Mouse (Mus musculus) CH12.LX (cell line): ENCODE data around the gene Cacnb3. TPM values are rescaled to one million over a fixed set of nuclear protein-coding genes. Genes with fewer than 3 reads are reported as not detected.

Source experiments
- DNase-seq: peaks from one replicate; pipeline ENCODE4 v3.0.0-alpha.2; 2013; ENCODE audit errors: extremely low read depth
- H3K27ac ChIP-seq: 2 replicates; pipeline ENCODE4 v1.5.1; 2012; ENCODE audit warnings: low read depth, mild to moderate bottlenecking, control low read depth, moderate library complexity; ENCODE audit not compliant: insufficient read depth
- H3K27me3 ChIP-seq: replicated peaks from 2 replicates; pipeline ENCODE3; 2012; ENCODE audit warnings: inconsistent platforms
- H3K36me3 ChIP-seq, 2 experiments: replicated peaks in 1 of 2; 2 replicates each; pipeline versions ENCODE3 to v1.6.1; 2012; ENCODE audit warnings: inconsistent platforms in 1 of 2, low read length in 1 of 2, mild to moderate bottlenecking in 1 of 2, mixed read lengths in 1 of 2, moderate library complexity in 1 of 2; ENCODE audit not compliant: control insufficient read depth in 1 of 2, insufficient read depth in 1 of 2
- H3K4me1 ChIP-seq, 2 experiments: 2 replicates each; pipeline ENCODE4 v1.6.1; 2012; ENCODE audit warnings: inconsistent platforms in 1 of 2, moderate library complexity in 1 of 2; ENCODE audit not compliant: insufficient read depth in 2 of 2, control insufficient read depth in 1 of 2
- H3K4me2 ChIP-seq: 2 replicates; pipeline ENCODE4 v1.6.1; 2012; ENCODE audit warnings: low read depth, mild to moderate bottlenecking, control low read depth; ENCODE audit not compliant: poor library complexity, insufficient read depth, severe bottlenecking
- H3K4me3 ChIP-seq, 3 experiments: fragments of 150-350 bp in 1 of 3; sonication (generic) in 1 of 3; replicated peaks in 1 of 3; 2 replicates each; pipeline versions ENCODE3 to v1.5.1; 2011 to 2012; ENCODE audit warnings: low read depth in 2 of 3, low read length in 2 of 3, mild to moderate bottlenecking in 2 of 3, moderate library complexity in 2 of 3, control low read depth in 1 of 3, improper control_type of control experiment in 1 of 3, inconsistent platforms in 1 of 3, mixed read lengths in 1 of 3; ENCODE audit not compliant: poor library complexity in 1 of 3
- H3K79me2 ChIP-seq: replicated peaks from 2 replicates; pipeline ENCODE4 v1.6.1; 2012; ENCODE audit warnings: mild to moderate bottlenecking, moderate library complexity; ENCODE audit not compliant: control insufficient read depth, poor library complexity, insufficient read depth, severe bottlenecking; ENCODE audit errors: extremely low read depth
- H3K9ac ChIP-seq: 2 replicates; pipeline ENCODE4 v1.6.1; 2012; ENCODE audit warnings: low read depth, mild to moderate bottlenecking, control low read depth, moderate library complexity; ENCODE audit not compliant: insufficient read depth
- H3K9me3 ChIP-seq: replicated peaks from 2 replicates; pipeline ENCODE3; 2012; ENCODE audit warnings: low read length, inconsistent platforms, mixed read lengths
- BHLHE40 ChIP-seq: IDR thresholded peaks from 2 replicates; pipeline ENCODE4 v1.6.1; 2011; ENCODE audit warnings: mild to moderate bottlenecking, low read depth, low read length, improper control_type of control experiment
- CTCF ChIP-seq, 2 experiments: IDR thresholded peaks in 1 of 2; conservative IDR thresholded peaks in 1 of 2; 2 replicates each; pipeline ENCODE4 v1.5.1; 2011 to 2012; ENCODE audit warnings: low read depth in 2 of 2, low read length in 2 of 2, improper control_type of control experiment in 1 of 2, inconsistent platforms in 1 of 2, mild to moderate bottlenecking in 1 of 2, moderate library complexity in 1 of 2
- EP300 ChIP-seq: IDR thresholded peaks from 2 replicates; pipeline ENCODE4 v1.6.1; 2011; ENCODE audit warnings: low read length, improper control_type of control experiment
- ETS1 ChIP-seq: conservative IDR thresholded peaks from 2 replicates; pipeline ENCODE4 v1.6.1; 2012; ENCODE audit warnings: low read depth, mild to moderate bottlenecking, inconsistent platforms, low read length, improper control_type of control experiment, moderate library complexity
- GABPA ChIP-seq: IDR thresholded peaks from 2 replicates; pipeline ENCODE4 v1.6.1; 2012; ENCODE audit warnings: low read depth, low read length, improper control_type of control experiment, inconsistent platforms; ENCODE audit not compliant: insufficient replicate concordance
- IRF4 ChIP-seq: IDR thresholded peaks from 2 replicates; pipeline ENCODE4 v1.6.1; 2014; ENCODE audit warnings: low read depth, mild to moderate bottlenecking, inconsistent platforms, low read length, improper control_type of control experiment
- MAFK ChIP-seq: IDR thresholded peaks from 2 replicates; pipeline ENCODE4 v1.6.1; 2011; ENCODE audit warnings: low read length, improper control_type of control experiment; ENCODE audit not compliant: insufficient replicate concordance
- MAX ChIP-seq: IDR thresholded peaks from 2 replicates; pipeline ENCODE4 v1.6.1; 2011; ENCODE audit warnings: low read length, improper control_type of control experiment
- MYC ChIP-seq: IDR thresholded peaks from 2 replicates; pipeline ENCODE4 v1.6.1; 2011; ENCODE audit warnings: low read depth, mild to moderate bottlenecking, improper control_type of control experiment, low read length
- NELFE ChIP-seq: IDR thresholded peaks from 2 replicates; pipeline ENCODE4 v1.6.1; 2011; ENCODE audit warnings: low read depth, low read length, improper control_type of control experiment
- RAD21 ChIP-seq: IDR thresholded peaks from 2 replicates; pipeline ENCODE4 v1.6.1; 2011; ENCODE audit warnings: low read depth, mild to moderate bottlenecking, low read length, improper control_type of control experiment, moderate library complexity
- SMC3 ChIP-seq: IDR thresholded peaks from 2 replicates; pipeline ENCODE4 v1.6.1; 2011; ENCODE audit warnings: low read depth, low read length, improper control_type of control experiment
- USF1 ChIP-seq: IDR thresholded peaks from 2 replicates; pipeline ENCODE4 v1.6.1; 2014; ENCODE audit warnings: low read depth, mild to moderate bottlenecking, inconsistent platforms, low read length, improper control_type of control experiment
- ZKSCAN1 ChIP-seq: IDR thresholded peaks from 2 replicates; pipeline ENCODE4 v1.6.1; 2012; ENCODE audit warnings: low read depth, inconsistent platforms, low read length, improper control_type of control experiment, borderline replicate concordance
- ZNF384 ChIP-seq: IDR thresholded peaks from 2 replicates; pipeline ENCODE4 v1.6.1; 2012; ENCODE audit warnings: low read depth, low read length, improper control_type of control experiment, inconsistent platforms
- dilution Hi-C: fragments of 300-500 bp; cut with MboI; formaldehyde crosslinking; loops from 2 replicates; pipeline ENCODE4 v1.14.3; 2020; ENCODE audit warnings: low sequenced_read_pairs; ENCODE audit not compliant: extremely low pct_unique_long_range_greater_than_20kb, extremely low pct_ligation_motif_present
- in situ Hi-C: fragments of 300-500 bp; cut with MboI; formaldehyde crosslinking; loops from 3 replicates; pipeline ENCODE4 v1.14.3; 2019; ENCODE audit warnings: low sequenced_read_pairs, low pct_ligation_motif_present, low pct_unique_long_range_greater_than_20kb, mixed read lengths
- polyA plus RNA-seq: library from polyadenylated mRNA; unstranded; fragments of >175 nt; gene quantifications from 2 replicates; pipeline ENCODE4 v1.2.1, GENCODE M21; 2012; ENCODE audit warnings: low read depth; ENCODE audit not compliant: insufficient read length
- total RNA-seq, 2 experiments: library from RNA; depleted of rRNA; stranded (reverse); fragments of 300-350 nt in 1 of 2; fragments of >200 nt in 1 of 2; gene quantifications; 2 replicates each; pipeline ENCODE4 v1.2.3; 2012 to 2014

The Cacnb3 gene
- total and polyA plus RNA-seq, 3 experiments: 2.5 to 7.0 (median 4.3) TPM

- peaks cover 12 to 45% of the 10 kb centered on the region in 2 experiments for H3K4me1 ChIP-seq
- in situ Hi-C loops: loop anchor here (5.0 kb wide), 1 partner anchor 64 kb away; no protein-coding TSS in a partner anchor
- H3K36me3 ChIP-seq: no peaks in the 10 kb centered on the region
- H3K9me3 ChIP-seq: peaks cover 6% of the 10 kb centered on the region
- peaks cover 96% of the 10 kb centered on the region for H3K27me3 ChIP-seq
- peak overlapping the region; percentile 23 for H3K4me2 ChIP-seq
- TF ChIP-seq MAX (peak; percentile 49; the same call in 1 of the 2 replicates), CTCF (conservative IDR thresholded peaks at IDR 0.05 in 1 of 2, IDR thresholded peaks at IDR 0.05 in 1 of 2; ENCODE audit: low read depth in 2 of 2, low read length in 2 of 2) (peak; percentile 76 to 99), ETS1 (no peak), SMC3 (peak; percentile 52), MYC (0 out of 2 replicates have a peak, but pooled peaks have one; percentile 21), GABPA (no peak), IRF4 (peak; percentile 65; the same call in 1 of the 2 replicates), RAD21 (peak; percentile 30), BHLHE40 (no peak), NELFE (peak; percentile 58; the same call in 1 of the 2 replicates)
- H3K79me2 ChIP-seq: no peaks in the 10 kb centered on the region
- no peak overlapping the region for H3K27ac ChIP-seq
- no peak overlapping the region for H3K9ac ChIP-seq
- H3K4me3 ChIP-seq: peak overlapping the region in 1 of 3 experiments; percentile 20
- DNase-seq: peak; percentile 83
- dilution Hi-C loops: no loop called here
These were observed 853 bp downstream of the Cacnb3 start for GRCm38 (mm10) chr15:98631493-98631892.

DNA sequence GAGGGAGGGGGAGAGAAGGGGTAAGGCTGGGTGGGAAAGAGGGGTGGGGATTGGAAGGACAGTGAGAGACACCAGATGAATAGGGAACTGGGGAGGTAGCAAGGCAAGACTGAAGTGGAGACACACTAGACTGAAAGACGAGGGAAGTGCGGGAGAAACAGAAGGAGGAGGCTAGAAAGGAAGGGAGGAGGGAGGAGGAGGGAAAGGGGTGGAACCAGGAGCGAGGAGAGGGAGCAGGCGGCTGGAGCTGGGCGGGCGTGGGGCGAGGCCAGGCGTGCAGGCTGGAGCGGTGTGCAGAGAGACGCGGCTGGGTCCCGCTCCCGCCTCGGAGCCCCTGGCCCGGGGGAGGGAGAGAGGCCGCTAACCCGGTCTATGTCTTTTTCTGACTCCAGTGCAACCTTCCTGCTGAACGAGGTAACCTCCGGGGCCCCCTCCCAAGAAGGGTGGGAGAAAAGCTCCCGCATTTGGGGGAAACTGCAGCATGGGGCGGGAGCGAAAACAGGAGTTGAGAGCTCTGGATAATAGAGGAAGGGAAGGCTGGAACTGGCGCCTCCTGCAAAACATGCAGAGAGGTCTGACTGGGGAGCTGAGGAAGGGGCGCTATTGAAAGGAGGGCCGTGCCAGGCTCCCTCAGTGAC lies 1.6 kb downstream of the Cacnb3 start:
- Histone ChIP-seq H3K4me1 (peaks cover 12 to 45% of the 10 kb centered on the region in 2 experiments), H3K9me3 (peaks cover 1% of the 10 kb centered on the region), H3K27me3 (peaks cover 96% of the 10 kb centered on the region), H3K9ac (no peak overlapping the region), H3K4me2 (0 out of 2 replicates have a peak overlapping the region, but pooled peaks have one; percentile 8), H3K27ac (no peak overlapping the region), H3K4me3 (no peak overlapping the region), H3K79me2 (no peaks in the 10 kb centered on the region), H3K36me3 (no peaks in the 10 kb centered on the region)
- dilution Hi-C loops: no loop called here
- TF ChIP-seq EP300: no peak
- TF ChIP-seq MAFK: no peak
- no peak for TF ChIP-seq NELFE
- TF ChIP-seq ZKSCAN1: no peak
- TF ChIP-seq ZNF384: no peak
- no peak for TF ChIP-seq BHLHE40
- TF ChIP-seq USF1: no peak
- in situ Hi-C loops: loop anchor here (5.0 kb wide), 1 partner anchor 65 kb away; no protein-coding TSS in a partner anchor
- no peak for DNase-seq
